Mouse (Mus musculus): ENCODE measurements at regions not wholly inside any gene's neighbourhood (a gene's known extent, or its start where the extent isn't known, plus 50 kb on each side); places are given as distances from the start of the nearest gene placed in this dataset.

- TF ChIP-seq CTCF (IDR thresholded peaks at IDR 0.05; ENCODE audit: control insufficient read depth, insufficient read depth, insufficient read length): no peak
- peak; percentile 97 for TF ChIP-seq MYOD1 (IDR thresholded peaks at IDR 0.05; ENCODE audit: control insufficient read depth, insufficient read length, low read depth)
- TF ChIP-seq USF1 (IDR thresholded peaks at IDR 0.05; ENCODE audit: low read depth): no peak
These were observed 86.0 kb upstream of the Ncam1 start for GRCm38 (mm10) chr9:49884516-49885343.

All from C2C12 (cell line).